Mouse (Mus musculus) left cerebral cortex, adult 18-20 months (tissue): ENCODE results near the gene N4bp2. TPM values are rescaled to one million over a fixed set of nuclear protein-coding genes. Genes with fewer than 3 reads are reported as not detected.

Experiments
- DNase-seq, 2 experiments: peaks; one replicate each; pipeline ENCODE4 v3.0.0; 2021 to 2022; ENCODE audit warnings: low spot score in 2 of 2, mixed read lengths in 1 of 2
- total RNA-seq, 2 experiments: library from RNA; stranded (reverse); gene quantifications; 2 replicates each; pipeline ENCODE4 v1.2.3; 2021

N4bp2 gene
- total RNA-seq, 2 experiments from 2014 or later = 4.5 to 6.3 TPM

DNA sequence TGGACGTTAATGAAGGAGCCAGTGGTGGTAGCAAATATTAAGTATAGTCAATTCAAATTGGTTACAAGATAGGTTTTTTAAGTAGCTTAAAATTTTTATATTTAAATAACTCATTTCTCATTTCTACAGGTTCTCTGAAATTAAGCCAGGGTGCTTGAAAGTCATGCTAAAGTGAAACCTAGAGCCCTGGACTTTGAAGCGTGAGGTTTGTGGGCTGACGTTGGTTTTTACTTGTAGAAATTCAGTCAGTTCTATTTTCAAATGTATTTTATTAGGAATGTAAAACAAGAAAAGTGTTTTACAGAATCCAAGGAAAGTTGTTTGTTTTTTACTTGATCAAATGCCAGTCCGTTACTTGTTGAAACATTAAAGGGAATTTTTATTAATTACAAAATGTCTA, 63.2 kb downstream of the N4bp2 start:
- DNase-seq = no peak

DNA sequence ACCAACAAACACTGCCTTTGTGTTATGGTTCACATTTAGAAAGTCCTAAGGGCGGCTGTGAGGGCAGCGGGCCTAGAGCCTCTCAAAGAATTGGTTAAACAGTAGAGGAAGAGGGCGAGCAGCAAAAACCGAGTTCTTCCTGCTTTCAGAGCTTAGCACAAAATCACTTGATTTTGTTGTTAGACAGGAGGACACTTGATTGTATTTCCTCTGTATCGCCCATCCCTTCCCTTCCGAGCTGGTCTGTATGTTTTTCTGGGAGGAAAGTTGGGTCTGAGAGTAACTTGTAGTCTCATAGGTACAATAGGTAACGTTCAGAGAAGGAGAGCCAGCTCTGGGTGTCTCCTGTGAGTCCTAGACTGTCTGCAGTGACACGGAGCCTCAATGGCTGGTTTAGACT, 63.8 kb downstream of the N4bp2 start:
- DNase-seq = no peak

DNA sequence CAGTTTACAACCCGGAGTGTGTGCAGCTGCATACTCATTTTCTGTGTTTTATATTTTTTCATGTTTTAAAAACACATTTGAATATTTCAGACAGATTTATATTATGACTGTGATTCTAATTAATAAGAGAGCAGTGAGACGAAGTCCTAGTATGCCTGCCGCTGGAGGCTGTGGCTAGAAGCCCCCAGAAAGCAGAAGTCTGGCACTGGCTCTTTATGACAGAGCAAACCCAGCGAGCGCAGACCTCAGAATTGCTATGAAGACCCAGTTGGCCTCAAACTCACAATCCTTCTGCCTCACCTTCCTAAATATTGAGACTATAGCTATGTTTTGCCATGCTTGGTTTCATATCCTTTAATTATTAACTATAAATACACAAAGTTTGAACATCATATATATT, 64.9 kb downstream of the N4bp2 start:
- DNase-seq = no peak

DNA sequence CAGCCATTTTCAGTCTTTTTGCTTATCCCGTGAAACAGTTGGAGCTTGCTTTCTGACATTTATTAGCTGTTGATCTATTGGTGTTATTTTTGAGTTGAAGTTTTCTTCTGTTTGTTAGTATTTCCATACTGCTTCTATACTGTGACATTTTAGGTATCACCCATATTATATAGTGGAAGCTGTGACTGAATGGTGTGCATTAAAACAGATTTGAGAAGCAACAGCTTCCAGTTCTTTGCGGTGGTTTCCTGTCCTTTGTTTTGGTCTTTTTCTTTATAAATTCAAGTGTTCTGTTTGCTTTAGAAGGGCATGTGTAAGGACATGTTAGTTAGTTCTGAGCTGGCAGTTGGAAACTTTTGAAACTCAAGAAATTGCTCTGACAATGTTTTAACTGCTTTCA, 65.7 kb downstream of the N4bp2 start:
- DNase-seq = no peak

DNA sequence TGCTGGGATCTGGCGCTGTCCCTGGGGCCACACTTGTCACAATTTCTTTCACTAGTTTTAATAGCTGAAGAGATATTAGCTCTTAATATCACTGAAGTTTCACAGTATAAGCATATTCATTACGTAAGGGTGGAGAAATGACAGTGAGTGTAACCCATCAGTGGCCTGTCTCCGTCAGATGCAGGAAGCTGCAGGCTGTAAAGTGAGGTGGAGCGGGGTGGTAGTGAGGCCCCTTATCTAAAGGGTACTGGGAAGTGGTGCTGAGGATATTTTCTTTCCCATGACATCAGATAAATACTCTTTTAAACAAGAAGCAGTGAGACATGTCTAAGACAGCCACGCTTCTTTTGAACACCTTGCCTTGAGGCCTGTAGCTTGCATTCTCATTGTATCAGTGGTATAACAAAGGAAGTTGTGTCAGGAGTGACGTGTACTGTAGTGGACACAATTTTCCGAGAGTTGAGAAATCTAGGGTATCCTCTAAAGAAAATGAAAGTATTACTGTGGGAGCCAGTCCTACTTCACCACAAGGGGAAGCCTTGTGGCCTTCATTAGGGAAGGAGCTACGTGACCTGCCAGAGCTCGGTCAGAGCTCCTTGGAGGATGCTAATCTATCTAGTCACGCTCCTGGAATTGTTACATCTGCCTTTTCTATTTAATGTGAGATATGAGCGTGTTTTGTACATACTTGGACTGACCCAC, 68.7 kb downstream of the N4bp2 start:
- DNase-seq = no peak

DNA sequence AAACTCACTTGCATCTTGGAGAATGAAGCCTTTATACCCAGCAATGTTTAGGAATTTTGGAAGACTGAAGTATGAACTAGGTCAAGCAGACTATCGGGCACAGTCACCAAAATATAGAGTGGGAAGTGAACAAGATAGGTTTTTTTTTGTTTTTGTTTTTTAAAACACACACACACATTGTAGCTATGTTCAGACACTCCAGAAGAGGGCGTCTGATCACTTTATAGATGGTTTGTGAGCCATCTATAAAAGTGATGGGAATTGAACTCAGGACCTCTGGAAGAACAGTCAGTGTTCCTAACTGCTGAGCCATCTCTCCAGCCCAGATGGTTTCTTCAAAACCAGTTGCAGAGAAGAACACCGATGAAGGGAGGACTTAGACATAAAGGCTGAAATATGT, 69.8 kb downstream of the N4bp2 start:
- no peak for DNase-seq

DNA sequence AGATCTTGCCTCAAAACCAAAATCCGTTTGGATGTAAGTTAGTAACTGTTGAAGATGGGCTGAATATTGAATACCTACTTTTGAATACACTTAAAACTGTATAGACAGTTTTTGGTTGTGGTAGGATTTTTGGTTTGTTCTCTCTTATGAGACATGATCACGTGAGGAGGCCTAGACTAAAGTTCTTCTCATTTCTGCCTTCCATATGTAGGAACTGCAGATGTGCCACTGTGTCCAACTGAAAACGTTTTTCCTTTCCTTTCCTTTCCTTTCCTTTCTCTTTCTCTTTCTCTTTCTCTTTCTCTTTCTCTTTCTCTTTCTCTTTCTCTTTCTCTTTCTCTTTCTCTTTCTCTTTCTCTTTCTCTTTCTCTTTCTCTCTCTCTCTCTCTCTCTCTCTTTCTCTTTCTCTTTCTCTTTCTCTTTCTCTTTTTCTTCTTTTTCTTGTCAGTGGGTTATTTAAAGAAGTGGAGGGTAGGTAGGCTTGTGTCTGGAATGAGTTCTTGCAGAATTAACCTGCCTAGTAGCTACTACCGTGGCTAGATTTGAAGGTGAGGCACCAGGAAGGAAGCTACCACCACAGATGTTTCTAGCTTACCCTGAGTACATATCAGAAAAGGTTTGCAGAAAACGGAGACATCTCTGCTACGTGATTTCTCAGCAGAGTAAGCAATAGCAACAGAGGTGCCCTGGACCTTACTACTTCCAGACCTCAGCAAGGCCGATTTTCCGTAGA, 70.6 kb downstream of the N4bp2 start:
- no peak for DNase-seq

DNA sequence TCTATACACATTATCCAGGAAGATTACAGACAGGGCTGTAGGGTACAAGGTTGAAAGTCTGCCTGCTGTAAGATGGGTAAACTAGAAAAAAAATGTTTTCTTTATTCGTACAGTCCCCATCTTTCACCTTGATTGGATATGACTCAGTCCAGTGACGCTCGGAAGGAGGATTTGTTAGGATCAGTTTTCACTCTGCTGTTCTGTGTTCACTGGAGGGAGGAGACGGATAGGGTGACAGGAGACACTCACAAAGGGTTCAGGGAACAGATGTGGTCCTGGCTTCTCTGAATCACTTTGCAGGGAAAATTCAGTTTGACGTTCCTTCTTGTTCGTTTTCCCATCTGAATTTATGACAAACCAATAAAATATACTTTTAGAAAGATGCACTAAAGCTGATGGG, 74.7 kb downstream of the N4bp2 start:
- no peak for DNase-seq

DNA sequence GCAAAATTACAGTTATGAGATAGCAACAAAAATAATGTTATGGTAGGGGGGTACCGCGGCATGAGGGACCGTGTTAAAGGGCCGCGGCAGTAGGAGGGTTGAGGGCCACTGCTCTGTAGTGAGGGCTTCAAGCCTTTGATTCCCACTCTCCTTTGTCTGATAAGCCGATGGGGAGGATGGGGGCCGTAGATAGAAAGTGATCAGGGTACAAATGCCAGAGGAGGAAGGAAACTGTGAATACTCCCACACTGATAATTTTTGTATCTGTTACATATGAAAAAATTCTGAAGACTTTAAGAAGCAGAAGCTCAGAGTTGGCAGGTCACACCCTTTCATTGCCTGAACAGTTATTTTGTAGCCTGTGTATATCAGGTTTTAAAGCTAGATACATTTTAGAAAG, 79.6 kb downstream of the N4bp2 start:
- DNase-seq = no peak

DNA sequence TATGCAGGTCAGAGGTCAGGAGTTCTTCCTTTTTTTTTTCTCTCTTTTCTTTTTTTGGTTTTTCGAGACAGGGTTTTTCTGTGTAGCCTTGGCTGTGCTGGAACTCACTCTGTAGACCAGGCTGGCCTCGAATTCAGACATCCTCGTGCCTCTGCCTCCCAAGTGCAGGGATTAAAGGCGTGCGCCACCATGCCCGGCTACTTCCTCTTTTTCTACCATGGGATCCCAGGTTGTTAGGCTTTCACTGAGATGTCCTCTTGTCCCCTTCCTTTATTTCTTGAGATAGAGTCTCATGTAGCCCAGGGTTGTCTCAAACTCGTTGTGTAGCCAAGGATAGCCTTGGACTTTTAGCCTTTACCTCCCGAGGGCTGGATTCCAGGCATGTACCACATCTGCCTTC, 83.2 kb downstream of the N4bp2 start:
- DNase-seq = no peak

DNA sequence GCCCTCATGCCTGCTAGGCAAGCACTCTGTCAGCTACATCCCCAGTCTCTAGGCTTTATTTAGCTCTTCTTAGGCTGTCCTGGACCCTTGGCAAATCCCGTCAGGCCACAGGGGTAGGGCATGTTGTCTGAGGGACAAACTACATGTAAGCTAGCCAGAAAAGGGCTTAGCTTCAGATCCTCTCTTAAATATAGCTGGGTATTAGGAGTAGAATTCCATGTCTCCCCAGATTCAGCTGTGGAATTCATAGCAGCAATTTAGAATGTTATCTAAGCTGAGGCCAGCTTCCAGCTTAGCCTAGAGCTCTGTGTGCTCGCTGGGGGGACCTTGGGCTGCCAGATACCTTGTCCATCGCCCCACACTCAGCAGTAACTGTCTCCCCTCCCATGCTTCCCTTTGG, 83.6 kb downstream of the N4bp2 start:
- DNase-seq = no peak

DNA sequence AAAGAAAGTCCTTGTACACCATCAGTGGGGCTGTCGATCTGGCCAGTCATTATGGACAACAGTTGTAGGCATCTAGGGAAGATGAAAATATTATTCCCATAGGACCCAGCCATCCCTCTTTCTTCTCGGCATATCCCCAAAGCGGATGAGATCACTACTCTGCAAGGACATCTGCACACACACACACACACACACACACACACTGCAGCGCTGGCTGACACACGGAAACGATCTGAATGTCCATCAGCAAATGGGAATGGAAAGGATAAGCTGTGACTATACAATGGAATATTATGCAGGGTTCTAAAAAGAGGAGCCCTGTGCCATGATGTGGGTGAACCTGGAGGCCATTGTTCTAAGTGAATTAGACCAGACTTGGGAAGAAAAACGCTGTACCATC, 84.3 kb downstream of the N4bp2 start:
- no peak for DNase-seq

DNA sequence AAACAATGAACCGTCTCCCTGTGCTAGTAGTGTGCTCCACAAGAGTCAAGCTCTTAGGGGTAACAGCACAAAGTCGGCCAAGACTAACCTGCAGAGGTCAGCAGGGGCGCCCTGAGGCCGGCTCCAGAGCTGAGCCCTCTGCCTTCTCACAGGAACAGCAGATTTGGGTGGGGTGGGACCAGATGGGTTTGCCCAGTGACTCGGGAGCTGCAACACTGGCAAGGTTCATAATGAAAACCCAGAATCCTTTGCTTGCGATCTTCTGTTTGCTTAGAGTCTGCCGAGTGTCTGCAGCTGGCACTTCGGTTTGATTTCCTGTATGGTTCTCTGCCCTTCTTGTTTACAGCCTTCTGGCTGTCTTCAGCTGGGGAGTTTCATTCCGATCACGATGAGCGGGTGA, 87.4 kb downstream of the N4bp2 start:
- DNase-seq = no peak

DNA sequence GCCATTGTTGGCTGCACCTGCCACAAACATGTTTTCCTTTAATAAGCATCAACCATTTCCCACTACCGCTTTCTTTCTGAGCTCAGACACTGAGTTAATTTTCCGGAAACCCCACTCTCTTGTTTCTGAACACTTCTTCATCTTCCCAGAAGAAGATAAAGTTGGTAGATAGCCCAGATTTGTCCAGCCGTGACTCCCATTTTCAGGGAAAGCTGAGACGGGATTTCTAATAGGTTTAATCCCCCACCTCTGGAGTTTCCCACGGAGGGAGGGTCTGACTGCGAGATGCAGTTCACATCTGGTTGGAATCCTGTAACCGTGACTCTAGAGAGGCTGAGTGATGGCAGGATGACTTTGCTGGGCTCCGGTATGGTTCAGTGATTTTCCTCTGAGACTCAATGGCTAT, 91.5 kb downstream of the N4bp2 start:
- DNase-seq = no peak

DNA sequence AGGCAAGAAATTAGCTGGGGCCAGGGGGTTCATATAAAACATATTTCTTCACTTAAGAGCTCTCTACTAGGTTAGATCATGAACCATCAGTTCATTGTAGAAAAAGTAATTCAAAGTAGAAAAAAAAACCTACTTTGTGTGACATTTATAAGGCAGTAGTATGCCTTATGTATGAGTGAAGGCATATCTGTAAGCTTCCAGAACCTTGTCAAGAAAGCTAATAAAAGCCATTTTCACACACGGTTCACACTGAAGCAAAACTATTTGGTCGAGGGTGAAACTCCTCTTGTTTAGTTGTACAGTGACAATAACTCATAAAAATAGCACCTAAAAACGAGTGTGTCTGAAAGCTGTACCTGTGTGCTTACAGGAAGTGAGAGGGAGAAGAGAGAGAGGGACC, 92.2 kb downstream of the N4bp2 start:
- no peak for DNase-seq

DNA sequence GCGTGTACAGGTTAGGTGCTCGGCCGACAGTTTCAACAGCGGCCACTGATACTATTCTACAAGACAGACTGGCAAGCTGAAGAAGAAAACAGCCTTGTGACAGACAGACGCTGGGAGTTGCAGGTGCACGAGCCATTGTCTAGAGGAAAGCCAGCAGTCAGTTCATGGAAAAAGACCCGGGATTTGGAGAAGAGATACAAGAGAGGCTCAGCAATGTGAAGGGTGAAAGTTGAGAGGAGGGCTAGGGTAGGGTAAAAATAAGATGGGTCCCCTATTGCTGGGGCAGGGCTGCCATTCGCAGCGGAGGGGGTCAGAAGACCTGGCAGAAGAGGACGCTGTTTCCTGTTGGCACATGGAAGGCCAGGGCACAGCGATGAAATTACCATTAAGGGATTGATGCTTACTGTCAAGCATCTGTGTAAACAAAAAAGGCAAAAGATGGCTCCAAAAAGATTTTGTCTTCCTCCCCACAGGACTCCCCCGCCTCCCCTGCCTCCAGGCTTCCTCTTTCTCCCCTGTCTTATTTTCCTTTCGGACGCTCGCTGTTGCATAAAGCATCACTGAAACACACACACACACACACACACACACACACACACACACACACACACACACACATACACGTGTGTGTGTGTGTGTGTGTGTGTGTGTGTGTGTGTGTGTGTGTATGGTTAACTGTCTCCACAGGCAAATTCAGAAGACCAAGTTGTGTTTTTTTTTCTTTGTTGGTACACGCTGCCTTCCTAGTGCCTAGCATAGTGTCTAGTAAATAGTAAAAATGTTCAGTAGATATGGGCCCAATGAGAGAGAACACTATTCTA, 93.5 kb downstream of the N4bp2 start:
- DNase-seq = no peak

DNA sequence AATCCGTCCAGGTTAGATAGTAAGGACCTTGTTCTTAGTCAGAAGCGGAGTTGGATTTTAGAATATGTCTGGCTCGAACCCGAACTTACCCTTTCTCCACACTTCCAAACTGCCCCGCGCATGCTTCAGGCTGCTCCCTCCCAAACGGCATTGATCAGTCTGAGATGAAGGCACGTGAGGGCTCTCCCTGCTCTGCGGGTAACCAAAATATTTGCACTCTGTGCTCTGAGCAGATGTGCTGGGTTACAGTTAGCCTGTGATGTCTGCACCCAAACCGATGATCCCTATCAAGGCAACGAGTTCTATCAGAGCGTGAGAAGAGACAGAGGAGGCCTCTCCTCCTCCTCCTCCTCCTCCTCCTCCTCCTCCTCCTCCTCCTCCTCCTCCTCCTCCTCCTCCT, 94.6 kb downstream of the N4bp2 start:
- DNase-seq = no peak

DNA sequence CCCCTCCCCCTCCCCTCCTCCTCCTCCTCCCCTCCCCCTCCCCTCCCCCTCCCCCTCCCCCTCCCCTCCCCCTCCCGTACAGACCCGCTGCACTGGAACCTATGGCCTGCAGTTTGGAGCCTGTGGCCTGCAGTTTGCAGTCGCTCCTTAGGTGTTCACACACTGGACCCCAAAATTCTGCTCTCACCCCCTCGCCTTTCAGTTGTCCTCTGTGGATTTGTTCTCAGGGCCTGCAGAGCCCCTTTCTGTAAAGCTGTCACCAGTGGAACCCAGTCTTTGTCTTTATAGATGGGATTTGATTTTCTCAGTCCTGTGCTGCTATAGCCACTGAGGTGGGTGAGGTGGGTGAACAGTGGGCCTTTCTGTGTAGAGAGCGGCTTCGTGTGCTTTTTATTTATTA, 95.0 kb downstream of the N4bp2 start:
- DNase-seq = no peak

DNA sequence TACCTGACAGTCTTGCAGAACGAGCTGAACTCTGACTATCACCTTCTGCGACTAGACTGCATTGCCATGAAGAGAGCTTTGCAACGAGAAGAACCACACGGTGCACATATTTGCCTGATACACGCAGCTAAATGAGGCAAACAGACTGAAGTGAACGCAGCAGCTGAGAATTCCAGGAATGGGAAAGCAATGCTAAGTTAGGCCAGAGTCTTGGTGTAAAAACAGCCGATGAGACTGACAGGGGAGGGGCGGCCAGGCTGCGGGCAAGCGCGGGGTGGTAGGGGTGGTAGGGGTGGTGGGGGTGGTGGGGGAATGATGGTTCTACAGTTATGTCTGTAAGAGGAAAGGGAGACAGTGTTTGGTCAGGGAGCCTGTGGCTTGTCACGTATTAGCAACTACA, 95.6 kb downstream of the N4bp2 start:
- no peak for DNase-seq

DNA sequence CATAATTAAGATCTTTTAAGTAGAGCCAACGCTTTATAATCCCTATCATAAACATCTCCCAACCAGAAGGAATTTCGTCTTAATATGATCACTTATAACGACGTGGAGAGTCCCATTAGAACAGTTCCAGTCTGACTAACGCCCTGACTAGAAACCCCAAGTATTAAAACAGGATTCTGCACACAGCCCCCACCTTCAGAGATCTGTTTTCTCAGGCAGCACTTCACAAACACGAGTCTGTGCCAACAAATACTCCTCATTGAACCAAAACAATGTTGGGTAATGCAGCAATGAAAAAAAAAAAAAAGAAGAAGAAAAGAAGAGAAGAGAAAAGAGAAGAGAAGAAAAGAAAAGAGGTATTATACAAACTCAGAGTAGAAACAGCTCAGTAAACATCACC, 96.1 kb downstream of the N4bp2 start:
- no peak for DNase-seq

DNA sequence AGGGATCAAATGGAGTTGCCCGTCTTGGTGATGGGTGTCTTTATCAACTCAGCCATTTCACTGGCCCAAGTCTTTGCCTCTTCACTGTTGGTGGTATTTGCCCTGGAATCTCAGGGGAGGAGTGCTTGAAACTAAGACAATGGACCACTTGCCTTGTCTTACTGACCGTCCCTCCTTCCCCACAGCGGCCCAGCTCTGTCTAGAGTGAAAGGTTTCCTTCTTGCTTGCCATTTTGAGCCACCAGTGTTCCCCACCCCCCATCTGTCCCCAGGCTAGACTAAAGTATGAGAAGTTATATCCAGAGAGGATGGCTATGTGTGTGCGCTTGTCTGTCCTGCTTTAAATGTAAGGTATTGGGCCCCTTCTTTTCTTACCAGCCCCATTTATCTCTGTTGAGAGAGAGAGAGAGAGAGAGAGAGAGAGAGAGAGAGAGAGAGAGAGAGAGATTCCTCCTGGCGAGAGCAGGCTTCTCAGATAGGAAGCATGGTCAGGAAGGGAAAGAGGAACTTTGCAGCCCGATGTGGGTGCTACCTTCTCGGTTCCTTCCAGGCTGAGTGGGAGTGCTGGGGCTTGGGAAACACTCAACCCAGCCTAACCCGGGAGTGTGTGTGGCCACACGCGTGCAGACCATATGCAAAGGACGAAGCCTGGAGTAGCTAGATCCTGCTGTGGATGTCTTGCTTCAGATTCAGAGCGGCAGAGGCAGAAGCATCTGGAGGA, 97.1 kb downstream of the N4bp2 start:
- DNase-seq = no peak
